Mouse (Mus musculus) ovary, adult 2 months (tissue): ENCODE measurements around the gene Iqcm. TPM values are rescaled to one million over a fixed set of nuclear protein-coding genes. Genes with fewer than 3 reads are reported as not detected.

Experiments
- polyA plus RNA-seq: library from polyadenylated mRNA; depleted of rRNA; stranded (reverse); fragments of >200 nt; gene quantifications from 2 replicates; pipeline ENCODE4 v1.2.3, GENCODE M21; 2012; rRNA removed

Iqcm gene
- polyA plus RNA-seq = not detected in 2 replicates

GRCm38 (mm10) chr8:75448394-75448793 lies at the start of gene Iqcm:
Gene Iqcm (plus strand): TSS chr8:75448694.

DNA sequence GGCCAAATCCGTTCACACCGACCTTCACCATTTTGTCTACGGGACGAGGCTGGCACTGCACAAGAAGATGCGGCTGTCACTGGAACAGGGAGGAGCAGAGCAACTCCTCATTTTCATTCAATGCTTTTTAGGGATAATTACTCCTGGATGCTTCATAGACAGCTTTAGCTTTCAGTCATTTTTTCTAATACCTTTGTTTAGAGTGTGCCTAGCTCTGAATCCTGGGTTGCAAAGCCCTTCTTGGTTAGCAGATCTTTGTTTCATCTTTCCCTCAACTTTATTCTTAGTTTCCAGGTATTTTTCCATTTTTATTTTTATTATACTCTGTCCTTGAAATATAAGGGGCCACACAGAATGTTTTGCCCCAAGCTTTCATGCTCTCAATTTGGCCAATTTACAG lies 42.0 kb upstream of the Iqcm start, which contains the start of gene Gm10358:
Gene Gm10358, minus strand, starts transcription at position 101 of the 400 bp plus-strand sequence.

Other genes with a start within 250 kb of the Iqcm start
- 18.4 and 21.7 TPM in 2 replicates for gene Rasd2, start 234.8 kb upstream of the Iqcm start, polyA plus RNA-seq
- gene Gm10358, start 42.1 kb upstream of the Iqcm start, polyA plus RNA-seq = not detected in 2 replicates